Mouse (Mus musculus) testis, postnatal 10 days (tissue): Measurements from ENCODE around the gene Emc9.

Experiments
- DNase-seq: peaks from one replicate; pipeline ENCODE4 v3.0.0; 2021; ENCODE audit warnings: low spot score

The Emc9 gene

DNA sequence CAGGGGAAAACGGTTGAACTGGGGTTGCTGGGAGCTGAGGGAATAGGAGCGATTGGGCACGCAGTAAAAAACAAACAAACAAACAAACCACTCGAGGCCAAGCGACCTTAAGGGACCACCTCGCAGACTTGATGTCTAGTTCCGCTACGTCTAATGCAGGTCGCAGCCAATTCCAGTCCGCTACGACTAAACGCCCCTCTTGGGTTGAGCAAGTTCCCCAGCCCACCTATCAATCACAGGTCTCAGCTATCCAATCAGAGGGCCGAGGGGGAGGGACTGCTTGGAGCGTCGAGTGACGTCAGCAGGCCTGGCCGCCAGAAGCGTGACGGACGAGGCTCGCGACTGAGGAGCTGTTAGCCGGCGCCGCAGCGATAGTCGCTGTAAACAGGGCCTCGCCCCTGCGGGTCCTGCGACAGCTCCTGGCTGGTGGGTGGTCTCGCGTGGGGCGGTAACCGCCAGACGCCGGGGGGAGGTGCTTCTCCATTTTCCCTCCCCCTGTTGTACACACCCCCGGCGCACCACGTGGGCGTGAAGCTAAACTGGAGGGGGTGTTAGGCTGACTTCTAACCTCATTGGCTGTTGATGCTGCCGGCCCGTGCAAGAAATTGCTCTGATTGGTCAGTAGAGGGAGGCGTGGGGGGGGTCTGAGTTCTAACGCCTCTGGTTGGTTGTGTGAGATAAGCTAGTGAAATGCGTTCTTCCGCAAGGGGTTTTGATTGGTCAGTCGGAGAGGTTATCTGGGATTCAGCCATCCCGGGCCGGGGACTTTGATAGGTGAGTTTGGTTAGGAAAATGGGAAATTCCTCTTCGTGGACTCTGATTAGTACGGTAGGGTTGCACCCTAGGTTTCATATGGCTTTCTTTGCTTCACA, 24.7 kb downstream of the Emc9 start, which contains the start of gene A730061H03Rik:
Gene A730061H03Rik (minus strand): TSS at position 205 of the 872 bp plus-strand sequence.
- peak; percentile 98 for DNase-seq

DNA sequence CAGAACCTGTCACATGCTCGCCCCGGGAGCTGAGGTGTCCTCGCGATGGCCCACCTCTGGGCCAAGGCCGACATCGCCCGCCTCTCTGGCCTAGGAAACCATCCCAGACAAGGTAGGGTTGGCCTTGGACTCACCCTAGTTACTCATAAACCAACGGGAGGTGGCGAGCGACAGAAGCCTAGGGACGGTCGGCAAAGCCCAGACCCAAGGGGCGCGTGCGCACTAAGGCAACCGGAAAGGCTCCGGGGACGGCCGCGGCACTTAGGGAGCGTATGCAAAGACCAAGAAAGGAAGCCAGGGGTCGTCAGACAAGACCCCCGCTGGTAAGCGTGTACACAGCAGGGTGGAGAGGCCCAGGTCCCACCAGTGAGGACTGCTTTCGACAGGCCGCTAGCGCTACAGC, 25.3 kb downstream of the Emc9 start, which contains the start of gene Dcaf11:
Gene Dcaf11 (plus strand): TSS at position 208 of the 403 bp plus-strand sequence.
- peak; percentile 90 for DNase-seq

DNA sequence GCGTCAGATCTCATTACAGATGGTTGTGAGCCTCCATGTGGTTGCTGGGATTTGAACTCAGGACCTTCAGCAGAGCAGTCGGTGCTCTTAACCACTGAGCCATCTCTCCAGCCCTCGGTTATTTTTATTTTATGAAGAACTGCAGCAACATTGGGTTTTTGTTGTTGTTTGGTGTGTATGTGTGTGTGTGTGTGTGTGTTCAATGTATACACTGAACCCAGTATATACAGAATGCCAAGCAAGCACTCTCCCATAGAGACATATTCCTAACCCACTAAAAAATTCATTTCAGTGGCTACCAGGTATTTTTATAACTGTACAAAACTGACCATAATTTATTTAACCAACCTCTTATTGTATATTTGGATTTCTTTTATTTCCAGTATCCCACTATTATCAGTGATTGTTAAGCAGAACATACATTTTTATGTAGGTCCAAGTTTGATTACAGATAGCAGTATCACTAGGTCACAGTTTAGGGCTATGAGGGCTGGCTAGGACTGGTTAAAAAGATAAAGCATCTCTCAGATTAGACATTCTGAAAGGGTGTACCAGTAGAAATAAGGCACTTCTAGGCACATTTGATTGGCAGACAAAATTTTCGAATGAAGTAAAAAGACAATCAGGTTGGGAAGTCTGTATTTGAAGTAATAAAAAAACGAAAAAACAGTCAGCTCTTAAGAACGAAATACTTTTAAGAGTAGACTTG, 26.2 kb downstream of the Emc9 start:
- DNase-seq = no peak

DNA sequence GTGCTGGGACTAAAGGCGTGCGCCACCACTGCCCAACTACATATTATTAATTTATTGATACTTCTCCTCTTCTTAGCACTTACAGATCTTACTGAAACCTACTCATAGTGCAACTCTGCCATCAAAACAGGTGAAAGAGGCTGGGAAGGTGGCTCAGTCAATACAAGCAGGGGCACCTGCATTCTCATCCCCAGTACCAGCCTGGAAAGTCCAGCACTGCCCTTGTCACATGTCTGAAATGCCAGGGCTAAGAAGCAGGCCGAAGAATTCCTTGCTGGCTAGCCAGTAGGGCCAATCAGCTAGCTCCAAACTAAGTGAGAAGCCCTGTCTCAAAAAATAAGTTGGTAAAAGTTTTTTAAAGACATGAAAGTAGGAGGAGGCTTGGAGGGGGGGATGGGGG, 27.5 kb downstream of the Emc9 start:
- no peak for DNase-seq

DNA sequence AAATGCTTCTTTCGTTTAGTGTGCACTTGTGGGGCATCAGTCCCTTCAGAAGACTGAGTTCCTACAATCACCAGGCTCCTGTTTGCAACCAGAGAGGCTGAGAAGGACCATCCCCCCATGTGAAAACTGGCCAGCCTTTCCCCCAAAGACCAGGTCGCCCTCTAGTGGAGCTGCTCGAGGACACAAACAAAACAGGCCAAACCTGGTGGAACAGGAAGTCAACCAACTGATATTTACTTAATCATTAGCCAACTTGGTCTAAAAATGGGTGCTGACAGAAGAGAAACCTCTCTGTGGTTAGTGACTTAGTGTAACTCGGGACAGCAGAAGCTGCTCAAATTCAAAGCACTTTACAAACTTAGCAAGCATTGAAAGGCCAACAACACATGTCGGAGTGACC, 28.1 kb downstream of the Emc9 start:
- peak; percentile 91 for DNase-seq

DNA sequence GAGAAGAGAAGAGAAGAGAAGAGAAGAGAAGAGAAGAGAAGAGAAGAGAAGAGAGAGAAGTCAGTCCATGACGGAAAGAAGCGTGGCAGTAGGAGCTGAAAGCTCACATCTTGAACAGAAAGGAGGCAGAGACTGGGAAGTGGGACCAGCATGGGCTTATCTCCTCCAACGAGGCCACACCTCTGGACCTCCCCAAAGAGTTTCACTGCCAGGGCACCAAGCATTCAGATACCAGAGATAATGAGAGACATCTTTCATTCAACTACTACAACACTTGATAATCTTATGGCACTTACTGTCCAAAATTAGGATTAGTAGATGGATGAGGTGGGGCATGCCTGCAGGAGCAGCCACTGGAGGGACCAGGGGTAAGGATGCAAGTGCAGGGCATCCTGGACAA, 29.3 kb downstream of the Emc9 start:
- DNase-seq = no peak

DNA sequence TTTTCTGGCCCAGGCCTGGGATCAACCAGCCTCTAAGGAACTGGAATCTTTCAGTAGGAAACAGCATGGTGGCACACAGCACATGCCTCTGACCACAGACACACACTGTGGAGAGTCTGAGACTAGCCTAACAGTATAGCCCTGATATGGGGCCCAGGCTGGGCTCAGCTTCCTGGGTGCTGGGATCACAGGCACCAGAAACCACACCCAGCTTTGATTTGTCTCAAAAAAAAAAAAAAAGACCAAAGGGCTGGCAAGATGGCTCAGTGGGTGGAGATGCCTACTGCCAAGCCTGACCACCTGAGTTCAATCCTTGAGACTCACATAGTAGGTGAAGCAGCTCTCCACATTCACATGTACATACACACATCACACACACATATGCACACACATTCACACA, 30.5 kb downstream of the Emc9 start:
- DNase-seq = no peak

DNA sequence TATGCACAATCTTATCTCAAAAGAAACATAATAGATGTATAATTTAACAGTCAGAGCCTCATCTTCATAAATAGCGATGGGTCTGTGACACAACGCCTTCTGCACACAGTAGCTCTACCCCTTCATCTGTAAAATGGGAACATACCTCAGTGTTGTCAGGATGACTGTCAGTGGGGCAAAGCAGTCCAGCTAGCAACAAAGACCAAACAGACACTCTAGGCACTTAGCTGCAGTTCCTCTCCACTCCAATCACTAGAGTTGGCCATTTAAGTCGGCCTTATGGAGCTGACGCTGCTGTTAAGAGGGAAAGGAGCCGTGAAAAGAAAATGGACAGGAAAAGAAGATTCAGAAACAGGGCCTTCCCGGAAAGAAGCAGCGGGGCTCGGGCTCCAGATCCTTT, 33.3 kb downstream of the Emc9 start:
- no peak for DNase-seq

DNA sequence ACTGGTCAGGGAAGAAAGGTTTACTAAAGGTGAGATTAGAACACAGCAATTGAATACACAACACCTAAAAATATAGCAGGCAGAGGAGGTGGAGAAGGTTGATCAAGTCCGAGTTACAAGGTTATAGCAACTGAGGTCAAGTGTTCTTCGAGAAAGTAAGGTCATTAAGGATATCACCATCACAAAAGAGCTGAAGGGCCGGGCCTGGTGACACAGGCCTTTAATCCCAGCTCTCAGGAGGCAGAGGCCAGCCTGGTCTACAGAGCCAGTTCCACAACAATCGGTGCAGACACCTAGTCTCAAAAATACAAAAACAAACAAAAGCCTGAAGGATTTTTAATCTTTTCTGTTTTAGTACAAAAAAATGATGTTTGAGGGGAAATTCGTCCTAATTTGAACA, 33.8 kb downstream of the Emc9 start:
- DNase-seq = no peak

DNA sequence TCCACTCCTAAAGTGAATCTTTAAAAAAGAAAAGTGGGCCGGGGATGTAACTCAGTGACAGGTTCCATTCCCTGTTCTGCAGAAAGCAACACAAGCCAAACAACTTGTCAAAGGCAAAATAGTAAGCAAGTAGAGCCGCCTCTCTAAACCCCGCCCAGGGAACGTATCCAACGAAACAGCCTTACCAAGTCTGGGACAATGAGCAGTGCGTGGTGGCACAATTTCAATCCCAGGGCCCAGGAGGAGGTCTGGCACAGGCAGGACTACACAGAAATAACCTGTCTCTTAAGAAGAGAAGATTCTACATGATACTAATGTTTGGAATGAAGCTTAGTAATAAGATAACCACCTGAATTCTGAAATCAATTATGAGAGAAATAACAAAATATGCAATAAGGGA, 34.9 kb downstream of the Emc9 start:
- no peak for DNase-seq

DNA sequence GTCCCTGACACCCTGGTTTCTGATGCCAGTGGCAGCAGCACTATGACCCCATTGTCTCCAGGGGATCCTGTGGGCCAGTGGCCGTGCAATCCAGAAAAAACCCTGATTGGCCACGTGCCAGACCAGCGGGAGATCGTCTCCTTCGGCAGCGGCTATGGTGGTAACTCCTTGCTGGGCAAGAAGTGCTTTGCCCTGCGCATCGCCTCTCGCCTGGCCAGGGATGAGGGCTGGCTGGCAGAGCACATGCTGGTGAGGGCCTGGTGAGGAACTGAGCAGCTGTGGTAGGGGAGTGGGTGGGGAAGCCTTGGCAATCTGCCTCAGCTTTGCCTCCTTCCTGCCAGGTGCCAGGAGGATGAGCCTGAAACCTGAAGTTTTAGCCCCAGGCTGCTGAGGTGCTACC, 40.8 kb downstream of the Emc9 start:
- peak; percentile 68 for DNase-seq

DNA sequence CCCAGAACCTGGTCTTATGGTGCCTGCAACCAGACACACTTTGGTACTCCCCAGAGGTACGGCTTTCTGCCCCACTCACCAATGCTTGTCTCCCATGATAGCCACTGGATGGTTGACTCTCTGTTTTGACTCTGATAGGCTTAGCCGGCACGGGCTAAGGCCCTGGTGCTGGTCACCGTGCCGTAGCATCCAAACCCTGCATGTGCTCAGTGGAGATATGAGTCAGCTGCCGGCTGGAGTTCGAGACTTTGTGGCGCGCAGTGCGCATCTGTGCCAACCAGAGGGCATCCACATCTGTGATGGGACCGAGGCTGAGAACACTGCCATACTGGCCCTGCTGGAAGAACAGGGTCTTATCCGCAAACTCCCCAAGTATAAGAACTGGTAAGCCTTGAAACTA, 42.8 kb downstream of the Emc9 start:
- DNase-seq = no peak

DNA sequence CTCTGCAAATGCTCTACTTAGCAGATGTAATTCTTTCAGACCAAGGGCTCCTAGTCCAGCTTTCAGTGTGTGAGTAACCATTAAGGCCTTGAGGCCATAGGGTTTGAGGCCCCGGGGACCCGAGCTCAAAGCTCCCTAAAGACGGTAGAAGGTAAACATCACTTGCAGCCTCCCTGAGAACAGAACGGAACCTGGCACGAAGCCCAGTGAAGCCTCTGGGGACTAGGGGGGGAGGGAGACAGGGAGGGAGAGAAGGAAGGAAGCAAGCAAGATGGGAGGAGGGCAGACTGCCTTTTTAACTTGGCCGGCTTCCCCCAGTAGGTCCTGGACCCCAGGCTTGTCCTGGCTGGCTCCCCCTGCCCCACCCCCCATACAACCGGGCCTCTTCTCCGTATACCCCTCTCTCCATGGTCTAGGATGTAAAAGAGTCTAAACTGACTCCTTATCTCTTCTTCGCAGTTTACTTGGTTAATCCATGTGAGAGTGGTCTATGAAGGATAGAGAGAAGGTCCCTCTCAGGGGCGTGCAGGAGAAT, 44.2 kb downstream of the Emc9 start:
- DNase-seq = peak; percentile 94

DNA sequence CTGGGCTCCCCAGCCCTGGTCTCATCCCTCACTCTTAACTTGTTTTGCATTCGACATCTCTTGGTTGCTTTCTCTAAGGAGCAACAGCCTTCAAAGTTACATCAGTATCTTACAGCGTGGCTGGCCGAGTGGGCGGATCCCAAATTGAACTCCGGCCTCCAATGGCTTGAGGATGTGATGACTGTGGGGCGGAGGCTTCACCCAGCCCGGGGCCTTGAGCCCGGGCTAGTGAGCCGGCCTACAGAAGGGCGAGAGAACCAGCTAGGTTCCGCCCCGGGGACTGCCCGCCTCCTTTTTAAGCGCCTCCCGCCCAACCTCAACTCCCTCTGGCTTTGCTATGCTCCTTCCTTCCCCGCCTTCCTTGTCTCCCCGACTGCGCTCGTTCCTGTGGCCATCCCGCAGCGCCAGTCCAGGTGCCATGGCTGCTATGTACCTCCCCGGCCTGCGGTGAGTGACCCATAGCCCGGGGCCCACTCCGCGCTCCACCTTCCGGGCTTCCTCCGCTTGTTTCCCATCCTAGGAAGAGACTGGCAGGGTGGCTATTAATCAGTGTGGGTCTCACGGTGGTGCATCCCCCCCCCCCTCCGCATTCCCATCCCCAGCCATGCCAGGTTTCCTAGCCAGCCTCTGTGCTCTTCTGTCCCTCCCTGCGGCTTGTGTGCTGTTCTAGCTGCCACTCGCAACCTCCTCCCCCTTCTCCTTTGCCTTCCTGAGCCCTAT, 44.9 kb downstream of the Emc9 start, which contains the start of gene Pck2:
Gene Pck2 (plus strand): TSS at position 200 of the 720 bp plus-strand sequence.
- DNase-seq = peak; percentile 85

DNA sequence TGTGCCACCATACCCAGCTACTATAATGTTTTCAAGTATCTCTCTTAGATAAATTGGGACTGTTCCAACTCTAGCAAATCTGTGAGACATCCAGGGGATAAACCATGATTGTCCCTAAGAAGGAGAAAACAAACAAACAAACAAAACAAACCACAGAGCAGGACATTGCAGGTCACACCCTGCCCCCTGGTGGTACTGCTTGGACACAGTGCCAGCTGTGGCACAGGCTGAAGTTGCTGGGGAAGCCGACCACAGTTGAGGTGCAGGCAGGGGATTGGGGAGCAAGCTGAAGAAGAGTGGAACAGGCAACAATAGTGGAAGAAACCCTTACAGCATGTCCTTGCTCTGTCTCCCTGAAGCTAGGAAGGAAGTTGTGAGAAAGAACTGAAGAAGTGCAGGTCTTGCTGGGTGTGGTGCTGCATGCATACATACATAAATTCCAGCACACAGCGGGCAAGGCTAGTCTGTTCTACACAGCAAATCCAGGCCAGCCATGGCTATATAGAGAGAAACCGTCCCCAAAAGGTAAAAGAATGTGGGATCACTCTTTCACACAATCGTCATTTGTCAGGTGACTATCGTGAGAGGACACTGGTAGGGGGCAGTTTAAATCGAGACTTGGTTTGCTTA, 48.9 kb downstream of the Emc9 start:
- peak; percentile 72 for DNase-seq
